Mouse (Mus musculus): ENCODE measurements at regions not wholly inside any gene's neighbourhood (a gene's known extent, or its start where the extent isn't known, plus 50 kb on each side); places are given as distances from the start of the nearest gene placed in this dataset.

DNA sequence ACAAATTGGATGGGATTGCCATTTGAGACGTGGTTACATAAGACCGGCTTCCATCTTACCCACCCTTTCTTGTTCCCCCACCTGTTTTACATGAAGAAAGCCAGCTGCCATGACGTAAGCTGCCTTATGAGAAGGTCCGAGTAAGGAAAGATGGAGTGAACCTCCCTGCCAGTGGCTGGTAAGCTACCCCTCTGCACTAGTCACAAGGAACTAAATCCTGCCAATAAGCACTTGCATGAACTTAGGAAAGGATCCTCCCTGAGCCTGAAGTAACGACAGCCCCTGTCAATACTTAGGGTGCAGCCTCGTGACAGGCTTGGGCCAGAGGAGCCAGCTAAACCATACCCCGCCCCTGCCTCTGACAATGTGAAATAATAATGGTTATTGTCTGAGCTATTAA is 62.8 kb upstream of the Gm47985 start:
- no peak for DNase-seq (ENCODE audit: low spot score in 2 of 2)

DNA sequence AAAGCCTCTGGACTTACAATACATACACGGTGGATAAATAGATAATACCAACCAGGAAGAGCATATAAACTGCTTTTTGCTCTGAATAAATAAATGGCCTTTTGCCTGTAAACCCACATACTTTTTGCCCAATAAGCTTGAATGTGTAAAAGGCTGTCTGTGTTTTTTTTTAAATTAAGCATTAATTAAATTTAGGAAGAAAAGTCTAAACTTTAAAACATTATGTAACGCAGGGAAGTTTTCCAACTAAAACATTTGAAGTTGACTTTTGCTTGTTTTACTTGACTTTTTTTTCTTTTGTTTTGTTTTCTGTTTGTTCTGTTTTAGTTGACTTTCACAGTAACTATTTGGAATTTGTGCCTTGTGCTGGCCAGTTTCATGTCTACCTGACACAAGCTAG is 60.7 kb upstream of the Gm47985 start:
- no peak for DNase-seq (ENCODE audit: low spot score in 2 of 2)

- no peak for DNase-seq (ENCODE audit: low spot score in 2 of 2)
Measured at GRCm38 (mm10) chr1:151123964-151124363, 58.4 kb upstream of the Gm47985 start.

DNA sequence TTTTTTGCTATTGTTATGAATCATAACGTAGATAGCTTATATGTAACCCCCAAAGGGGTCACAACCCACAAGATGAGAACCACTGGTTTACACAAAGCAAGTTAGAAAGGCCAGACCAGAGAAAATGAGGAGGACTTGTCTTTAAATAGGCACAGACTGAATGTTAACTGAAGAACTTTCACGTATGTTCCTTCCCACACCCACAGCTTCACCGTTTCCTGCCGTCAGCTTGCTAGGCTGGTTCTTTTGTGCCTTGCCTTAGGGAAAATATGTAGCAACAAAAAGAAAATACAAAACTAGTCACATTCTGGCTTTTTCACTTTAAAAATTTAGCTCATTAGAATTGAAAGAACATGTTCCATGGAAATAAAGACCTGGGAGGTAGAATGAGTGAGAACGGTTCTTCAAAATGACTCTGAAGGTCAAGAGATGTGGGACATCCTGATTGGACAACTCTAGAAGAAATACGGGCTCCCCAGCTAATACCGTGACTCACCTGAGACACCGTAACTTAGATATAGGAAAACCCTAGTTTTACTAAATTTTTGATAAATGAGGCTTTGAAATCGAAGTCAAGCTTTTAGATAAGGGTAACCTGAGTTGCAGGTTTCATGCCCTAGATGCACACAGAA is 57.2 kb upstream of the Gm47985 start:
- no peak for DNase-seq (ENCODE audit: low spot score in 2 of 2)

DNA sequence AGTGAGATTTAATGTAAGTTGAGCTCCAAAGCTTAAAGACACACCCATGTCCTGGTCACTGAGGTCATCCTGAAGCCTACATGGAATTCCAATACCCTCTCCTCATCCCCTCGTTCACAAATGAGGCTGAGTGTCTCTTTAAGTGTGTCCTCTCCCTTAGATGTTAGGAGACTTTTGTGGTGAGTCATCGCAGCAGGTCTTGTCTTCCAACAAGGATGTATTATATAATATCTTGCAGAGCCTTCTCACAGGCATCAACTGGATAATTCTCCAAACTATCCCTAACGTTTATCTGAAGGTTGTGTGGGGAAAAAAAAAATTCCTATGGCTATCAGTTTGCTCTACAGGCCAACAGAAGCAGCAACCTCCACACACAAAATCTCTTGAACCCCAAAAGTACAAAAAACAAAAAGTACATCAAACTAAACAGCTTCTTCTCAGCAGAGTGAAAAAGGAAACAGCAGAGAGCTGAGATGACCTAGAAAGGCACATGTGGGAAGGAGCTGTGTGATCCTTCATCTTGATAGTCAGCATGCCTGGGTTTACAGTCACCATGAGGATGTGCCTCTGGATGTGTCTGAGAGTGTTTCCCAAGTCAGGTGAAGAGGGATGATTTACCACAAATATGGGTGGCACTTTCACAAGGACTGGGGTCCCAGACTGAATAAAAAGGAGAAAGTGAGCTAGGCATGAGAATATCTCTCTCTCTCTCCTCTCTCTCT is 56.4 kb upstream of the Gm47985 start:
- no peak for DNase-seq (ENCODE audit: low spot score in 2 of 2)

DNA sequence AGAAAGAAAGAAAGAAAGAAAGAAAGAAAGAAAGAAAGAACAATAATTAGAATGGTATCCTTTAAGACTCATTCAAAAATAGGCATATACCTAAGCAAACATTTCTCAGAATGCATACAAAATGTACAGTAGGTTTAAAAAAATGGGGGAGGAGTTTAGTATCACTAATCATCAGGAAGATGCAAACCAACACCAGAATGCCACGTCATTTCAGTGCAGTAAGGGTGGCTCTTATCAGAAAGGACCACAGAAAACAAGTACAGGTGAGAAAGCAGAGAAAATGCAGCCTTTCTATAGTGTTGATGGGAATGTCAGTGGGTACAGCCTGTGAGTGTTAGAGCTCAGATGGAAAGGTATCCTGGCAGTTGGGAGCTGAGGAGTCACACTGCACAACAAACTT is 55.6 kb upstream of the Gm47985 start:
- no peak for DNase-seq (ENCODE audit: low spot score in 2 of 2)

GRCm38 (mm10) chr1:151128005-151128404 is 54.3 kb upstream of the Gm47985 start:
- no peak for DNase-seq (ENCODE audit: low spot score in 2 of 2)

GRCm38 (mm10) chr1:151128955-151129354 is 53.4 kb upstream of the Gm47985 start:
- no peak for DNase-seq (ENCODE audit: low spot score in 2 of 2)

- DNase-seq (ENCODE audit: low spot score in 2 of 2), result no peak
Measured at GRCm38 (mm10) chr1:151130036-151130435, 52.3 kb upstream of the Gm47985 start.

GRCm38 (mm10) chr1:151130845-151131626 is 51.3 kb upstream of the Gm47985 start:
- no peak for DNase-seq (ENCODE audit: low spot score in 2 of 2)

- DNase-seq (ENCODE audit: low spot score in 2 of 2), result no peak
Measured at GRCm38 (mm10) chr1:151131627-151132284, 50.6 kb upstream of the Gm47985 start.
